Mouse (Mus musculus) midbrain, postnatal 0 days (tissue): ENCODE measurements around the gene Rbm20. TPM values are rescaled to one million over a fixed set of nuclear protein-coding genes. Genes with fewer than 3 reads are reported as not detected.

Experiments
- ATAC-seq: fragments of 200-750 bp; cut with Nextera tagmentation; 2 replicates; pipeline ENCODE4 v1.8.0; 2017; ENCODE audit warnings: moderate number of reproducible peaks, mild to moderate bottlenecking, moderate TSS enrichment, moderate library complexity; ENCODE audit not compliant: low FRiP score
- DNase-seq: peaks from one replicate; pipeline ENCODE4 v3.0.0-alpha.2; 2015; ENCODE audit warnings: low spot score
- H3K27ac ChIP-seq: fragments of 300-500 bp; sonication (generic); 2 replicates; pipeline ENCODE4 v1.5.1; 2014; ENCODE audit warnings: low read depth, mild to moderate bottlenecking, low read length, mixed read lengths
- H3K27me3 ChIP-seq: fragments of 300-500 bp; sonication (generic); 2 replicates; pipeline ENCODE4 v1.6.1; 2014; ENCODE audit warnings: low read length, control low read depth, mixed read lengths; ENCODE audit not compliant: insufficient read depth
- H3K36me3 ChIP-seq: fragments of 300-500 bp; sonication (generic); 2 replicates; pipeline ENCODE4 v1.6.1; 2014; ENCODE audit warnings: low read length, control low read depth, mixed read lengths; ENCODE audit not compliant: insufficient read depth
- H3K4me1 ChIP-seq: fragments of 300-500 bp; sonication (generic); 2 replicates; pipeline ENCODE4 v1.6.1; 2014; ENCODE audit warnings: mild to moderate bottlenecking, control low read depth, antibody characterized with exemption, low read length, mixed read lengths; ENCODE audit not compliant: insufficient read depth
- H3K4me2 ChIP-seq: fragments of 300-500 bp; sonication (generic); 2 replicates; pipeline ENCODE4 v1.6.1; 2014; ENCODE audit warnings: low read depth, mild to moderate bottlenecking, low read length, mixed read lengths; ENCODE audit not compliant: poor library complexity, severe bottlenecking
- H3K4me3 ChIP-seq: fragments of 300-500 bp; sonication (generic); 2 replicates; pipeline ENCODE4 v1.5.1; 2014; ENCODE audit warnings: low read depth, mild to moderate bottlenecking, low read length, moderate library complexity
- H3K9ac ChIP-seq: fragments of 300-500 bp; sonication (generic); replicated peaks from 2 replicates; pipeline ENCODE4 v1.6.1; 2014; ENCODE audit warnings: mild to moderate bottlenecking, low read length, moderate library complexity, mixed read lengths; ENCODE audit not compliant: poor library complexity, severe bottlenecking
- H3K9me3 ChIP-seq: fragments of 300-500 bp; sonication (generic); 2 replicates; pipeline ENCODE4 v1.6.1; 2016; ENCODE audit warnings: low read length, control low read depth
- CTCF ChIP-seq: IDR thresholded peaks from 2 replicates; pipeline ENCODE4 v1.5.1; 2016; ENCODE audit warnings: antibody characterized with exemption, mild to moderate bottlenecking
- whole genome bisulfite sequencing: fragments of 180-500 bp; shearing (Covaris S2); extraction: QIAGEN DNeasy Blood & Tissue Kit; methylation state at CpG from one replicate; pipeline ENCODE4 v1.1.7; 2014; 5-methylcytosine and 5-hydroxymethylcytosine counted together
- polyA plus RNA-seq: library from polyadenylated mRNA; unstranded; fragments of >200 nt; fragmentation: Nextera tagmentation; extraction: Ambion mirVana; gene quantifications from 2 replicates; pipeline ENCODE4 v1.2.1, GENCODE M21; 2015
- total RNA-seq: library from RNA; depleted of rRNA; stranded (reverse); fragments of >200 nt; gene quantifications from 2 replicates; pipeline ENCODE4 v1.2.3, GENCODE M21; 2014

Gene Rbm20
- total and polyA plus RNA-seq, 2 experiments from 2014 or later, result 0.75 to 2.0 TPM

- Histone ChIP-seq H3K9ac (no peak overlapping the region), H3K4me1 (no peaks in the 10 kb centered on the region), H3K36me3 (no peaks in the 10 kb centered on the region), H3K27me3 (no peaks in the 10 kb centered on the region), H3K4me2 (no peak overlapping the region), H3K4me3 (no peak overlapping the region), H3K27ac (no peak overlapping the region), H3K9me3 (no peaks in the 10 kb centered on the region)
- TF ChIP-seq CTCF, result no peak
- DNase-seq (no peak), ATAC-seq (no peak)
- WGBS, result 64% methylated on average over 11 of the region's 11 CpGs
These were observed 31.3 kb downstream of the Rbm20 start for GRCm38 (mm10) chr19:53708401-53708800.

GRCm38 (mm10) chr19:53710861-53711260 lies 33.8 kb downstream of the Rbm20 start:
- Histone ChIP-seq H3K4me3 (no peak overlapping the region), H3K27ac (no peak overlapping the region), H3K4me2 (no peak overlapping the region), H3K9me3 (no peaks in the 10 kb centered on the region), H3K36me3 (no peaks in the 10 kb centered on the region), H3K4me1 (no peaks in the 10 kb centered on the region), H3K9ac (no peak overlapping the region), H3K27me3 (no peaks in the 10 kb centered on the region)
- no peak for ATAC-seq
- no peak for DNase-seq
- 66% methylated on average over 4 of the region's 4 CpGs for whole genome bisulfite sequencing
- TF ChIP-seq CTCF, result no peak

GRCm38 (mm10) chr19:53711261-53711890 lies 34.3 kb downstream of the Rbm20 start:
- ATAC-seq, result no peak
- WGBS, result 48% methylated on average over 8 of the region's 8 CpGs

GRCm38 (mm10) chr19:53712297-53713025 lies 35.4 kb downstream of the Rbm20 start:
- Histone ChIP-seq H3K9me3 (no peaks in the 10 kb centered on the region), H3K9ac (no peak overlapping the region), H3K36me3 (no peaks in the 10 kb centered on the region), H3K27me3 (no peaks in the 10 kb centered on the region), H3K4me1 (no peaks in the 10 kb centered on the region), H3K4me2 (no peak overlapping the region), H3K4me3 (no peak overlapping the region), H3K27ac (no peak overlapping the region)
- peak; percentile 14; the same call in 1 of the 2 replicates for TF ChIP-seq CTCF
- ATAC-seq, result no peak
- DNase-seq, result no peak
- 59% methylated on average over 7 of the region's 7 CpGs for WGBS

More at GRCm38 (mm10) chr19:53711261-53711890, 34.3 kb downstream of the Rbm20 start:
- no peak for TF ChIP-seq CTCF
- Histone ChIP-seq H3K27ac (no peak overlapping the region), H3K27me3 (no peaks in the 10 kb centered on the region), H3K36me3 (no peaks in the 10 kb centered on the region), H3K9ac (no peak overlapping the region), H3K4me1 (no peaks in the 10 kb centered on the region), H3K4me3 (no peak overlapping the region), H3K4me2 (no peak overlapping the region), H3K9me3 (no peaks in the 10 kb centered on the region)
- DNase-seq, result no peak

GRCm38 (mm10) chr19:53713364-53713763 lies 36.3 kb downstream of the Rbm20 start:
- H3K36me3 ChIP-seq, result no peaks in the 10 kb centered on the region
- H3K4me2 ChIP-seq, result no peak overlapping the region
- DNase-seq (no peak), ATAC-seq (no peak)
- H3K9me3 ChIP-seq, result no peaks in the 10 kb centered on the region
- no peaks in the 10 kb centered on the region for H3K27me3 ChIP-seq
- H3K4me1 ChIP-seq, result no peaks in the 10 kb centered on the region
- no peak overlapping the region for H3K4me3 ChIP-seq
- no peak for TF ChIP-seq CTCF
- 80% methylated on average over 6 of the region's 6 CpGs for WGBS
- H3K9ac ChIP-seq, result no peak overlapping the region
- H3K27ac ChIP-seq, result no peak overlapping the region

- H3K27me3 ChIP-seq, result no peaks in the 10 kb centered on the region
- DNase-seq, result no peak
- no peak overlapping the region for H3K4me2 ChIP-seq
- no peak overlapping the region for H3K4me3 ChIP-seq
- ATAC-seq, result no peak
- H3K4me1 ChIP-seq, result no peaks in the 10 kb centered on the region
- no peaks in the 10 kb centered on the region for H3K36me3 ChIP-seq
- WGBS, result 90% methylated on average over 7 of the region's 7 CpGs
- no peak overlapping the region for H3K27ac ChIP-seq
- no peak for TF ChIP-seq CTCF
- no peaks in the 10 kb centered on the region for H3K9me3 ChIP-seq
- H3K9ac ChIP-seq, result no peak overlapping the region
These were observed 39.4 kb downstream of the Rbm20 start for GRCm38 (mm10) chr19:53716469-53716868.
